Mouse (Mus musculus): ENCODE measurements at regions not wholly inside any gene's neighbourhood (a gene's known extent, or its start where the extent isn't known, plus 50 kb on each side); places are given as distances from the start of the nearest gene placed in this dataset.

DNA sequence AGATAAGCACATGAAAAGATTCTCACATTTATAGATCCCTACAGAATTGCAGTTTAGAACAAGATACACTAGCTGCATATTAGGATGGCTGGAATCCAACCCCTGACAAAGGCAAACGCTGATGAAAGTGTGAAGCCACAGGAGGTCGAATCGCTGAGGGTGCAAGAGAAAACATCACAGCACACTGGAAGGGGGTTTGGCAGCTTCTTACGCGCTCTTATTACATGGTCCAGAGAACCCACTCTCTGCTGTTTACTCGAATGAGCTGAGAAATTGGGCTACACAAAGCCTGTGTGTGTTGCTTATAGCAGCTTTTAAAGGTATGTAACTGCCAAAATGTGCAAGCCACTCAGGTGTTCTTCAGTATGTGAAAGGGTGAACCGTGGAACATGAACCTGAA is 71.8 kb upstream of the Oxtr start:
- TF ChIP-seq EP300 (IDR thresholded peaks at IDR 0.05; ENCODE audit: low read depth in 1 of 2, low read length in 2 of 2) (no peak), SMC3 (IDR thresholded peaks at IDR 0.05; ENCODE audit: low read depth, low read length) (no peak), POLR2A (IDR thresholded peaks at IDR 0.05; ENCODE audit: control insufficient read depth in 1 of 2, insufficient read depth in 1 of 2, low read depth in 1 of 2, low read length in 2 of 2, poor library complexity in 1 of 2) (no peak), CTCF (IDR thresholded peaks at IDR 0.05 in 2 of 3, conservative IDR thresholded peaks at IDR 0.05 in 1 of 3; ENCODE audit: control insufficient read depth in 1 of 3, insufficient read depth in 1 of 3, low read depth in 2 of 3, low read length in 3 of 3, poor library complexity in 1 of 3, severe bottlenecking in 1 of 3) (no peak), TAL1 (IDR thresholded peaks at IDR 0.05; ENCODE audit: low read length) (no peak), ETS1 (IDR thresholded peaks at IDR 0.05; ENCODE audit: low read depth, low read length) (no peak), USF1 (IDR thresholded peaks at IDR 0.05; ENCODE audit: low read depth, low read length) (no peak)
